Mouse (Mus musculus) left cerebral cortex, adult 9 months (tissue): ENCODE results near the gene Trpc1.

ENCODE experiments used
- DNase-seq, 2 experiments: peaks; one replicate each; pipeline ENCODE4 v3.0.0; 2022; ENCODE audit warnings: low spot score in 2 of 2

The Trpc1 gene

DNA sequence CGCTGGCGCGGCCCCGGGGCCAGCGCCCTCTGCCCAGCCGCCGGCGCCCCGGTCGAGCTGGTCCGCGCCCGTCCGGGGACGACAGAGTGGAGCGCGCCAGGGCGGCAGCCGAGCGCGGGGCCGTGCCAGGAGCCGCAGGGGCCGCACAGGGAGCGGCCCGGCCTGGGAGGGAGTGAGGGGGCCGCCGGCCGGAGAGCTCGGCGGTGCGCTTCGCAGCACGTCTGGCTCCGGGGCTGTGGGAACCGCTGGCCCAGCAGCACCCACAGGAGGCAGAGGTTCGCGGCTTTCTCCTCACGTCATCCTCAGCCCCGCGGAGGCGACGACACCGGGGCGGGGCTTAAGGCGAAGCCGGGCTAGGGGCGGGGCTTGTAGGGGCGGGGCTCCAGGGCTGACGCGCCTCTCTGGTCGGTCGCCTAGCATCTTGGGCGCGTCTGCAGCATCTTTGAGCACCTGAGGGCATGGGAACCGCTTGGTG is at the start of gene Trpc1:
TSS of gene Trpc1 (minus strand) at position 339 of the 475 bp plus-strand sequence.
- peak; percentile 50 to 77 for DNase-seq

DNA sequence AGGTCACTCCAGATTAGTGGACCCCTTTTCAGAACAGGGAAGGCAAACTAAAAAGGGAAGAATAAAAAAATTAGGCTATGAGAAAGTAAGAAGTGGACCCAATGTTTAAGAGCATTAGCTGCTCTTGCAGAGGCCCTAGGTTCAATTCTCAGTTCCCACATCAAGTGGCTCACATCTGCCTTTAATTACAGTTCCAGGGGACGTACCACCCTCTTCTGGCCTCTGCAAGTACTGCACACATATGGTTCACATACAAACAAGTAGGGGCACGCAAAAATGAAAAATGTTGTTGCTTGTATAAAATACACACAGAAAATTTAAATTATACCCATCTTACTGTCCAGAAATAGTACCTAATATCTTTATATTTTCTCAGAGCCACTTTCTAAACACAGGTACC is 46.1 kb upstream of the Trpc1 start:
- DNase-seq: no peak

DNA sequence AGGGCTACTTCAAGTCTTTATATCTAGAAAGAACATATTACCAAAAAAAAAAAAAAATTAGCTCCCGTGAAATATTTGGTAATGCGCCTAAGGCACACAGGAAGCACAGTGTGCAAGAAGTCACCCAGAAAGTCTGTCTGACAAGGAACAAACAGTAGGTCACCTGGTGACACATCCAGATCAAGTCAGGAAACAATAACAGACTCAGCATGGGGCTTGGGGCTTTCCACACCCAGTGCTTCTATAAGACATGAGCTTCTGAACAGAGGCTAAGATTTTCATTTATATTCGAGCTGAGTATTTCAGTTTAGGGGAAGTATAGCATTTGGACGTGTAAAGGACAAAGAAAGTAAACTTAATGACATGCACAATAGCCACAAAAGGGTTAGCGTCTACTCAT is 45.7 kb upstream of the Trpc1 start:
- DNase-seq: no peak

DNA sequence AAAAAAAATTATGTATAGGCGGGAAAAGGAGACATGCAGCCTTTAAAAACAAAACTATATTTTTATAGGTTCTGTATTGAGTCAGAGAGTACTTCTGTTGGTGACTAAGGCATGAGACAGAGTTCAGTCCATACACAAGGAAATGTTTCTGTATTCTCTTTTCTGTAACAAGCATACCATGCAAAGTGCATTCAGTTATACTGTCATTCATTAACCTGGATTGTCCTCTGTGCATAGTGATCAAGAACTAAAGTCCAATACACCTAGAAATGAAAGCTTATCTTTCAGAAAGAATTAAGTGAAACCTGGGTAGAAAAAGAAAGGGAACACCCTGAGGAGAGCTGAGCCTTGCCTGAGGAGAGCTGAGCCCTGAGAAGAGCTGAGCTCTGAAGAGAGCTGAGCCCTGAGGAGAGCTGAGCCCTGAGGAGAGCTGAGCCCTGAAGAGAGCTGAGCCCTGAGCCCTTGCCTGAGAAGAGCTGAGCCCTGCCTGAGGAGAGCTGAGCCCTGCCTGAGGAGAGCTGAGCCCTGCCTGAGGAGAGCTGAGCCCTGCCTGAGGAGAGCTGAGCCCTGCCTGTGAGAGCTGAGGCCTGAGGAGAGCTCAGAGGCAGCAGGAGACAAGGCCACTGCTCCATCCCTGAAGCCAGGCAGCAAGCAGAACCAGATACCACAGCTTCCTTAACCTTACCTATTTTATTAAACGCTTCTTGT is 45.1 kb upstream of the Trpc1 start:
- DNase-seq: no peak

DNA sequence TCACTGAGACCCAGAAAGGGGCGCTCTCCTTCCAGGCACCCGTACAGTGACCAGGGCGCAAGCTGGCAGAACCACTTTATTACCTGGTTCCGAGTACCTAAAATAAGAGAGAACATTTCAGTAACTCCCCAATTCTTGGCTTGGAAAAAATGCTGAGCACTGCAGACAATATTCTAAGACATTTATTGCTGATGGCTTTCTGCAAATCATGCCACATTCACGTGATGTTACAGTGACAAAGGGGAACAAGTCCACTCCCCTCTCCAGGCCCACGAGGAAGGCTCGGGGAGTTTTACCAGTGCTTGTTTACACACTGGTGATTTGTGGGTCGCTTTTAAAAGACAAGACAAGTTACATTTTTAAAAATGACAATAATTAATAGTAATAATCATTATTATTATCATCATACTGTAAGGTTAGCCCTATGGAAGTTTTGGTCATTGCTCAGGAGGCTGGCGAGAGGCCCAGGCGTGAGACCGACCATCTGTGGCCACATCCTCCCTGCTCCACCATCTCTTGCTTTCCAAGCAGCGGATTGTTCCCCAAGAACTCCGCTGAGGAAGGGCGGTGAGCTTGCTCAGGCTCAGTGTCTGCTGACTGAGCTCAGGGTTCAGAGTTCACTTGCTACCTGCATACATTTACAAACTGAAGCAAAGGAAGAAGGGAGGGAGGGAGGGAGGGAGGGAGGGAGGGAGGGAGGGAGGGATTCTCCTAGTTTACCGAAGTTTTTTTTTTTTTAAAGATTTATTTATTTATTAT is 44.0 kb upstream of the Trpc1 start:
- DNase-seq: no peak

DNA sequence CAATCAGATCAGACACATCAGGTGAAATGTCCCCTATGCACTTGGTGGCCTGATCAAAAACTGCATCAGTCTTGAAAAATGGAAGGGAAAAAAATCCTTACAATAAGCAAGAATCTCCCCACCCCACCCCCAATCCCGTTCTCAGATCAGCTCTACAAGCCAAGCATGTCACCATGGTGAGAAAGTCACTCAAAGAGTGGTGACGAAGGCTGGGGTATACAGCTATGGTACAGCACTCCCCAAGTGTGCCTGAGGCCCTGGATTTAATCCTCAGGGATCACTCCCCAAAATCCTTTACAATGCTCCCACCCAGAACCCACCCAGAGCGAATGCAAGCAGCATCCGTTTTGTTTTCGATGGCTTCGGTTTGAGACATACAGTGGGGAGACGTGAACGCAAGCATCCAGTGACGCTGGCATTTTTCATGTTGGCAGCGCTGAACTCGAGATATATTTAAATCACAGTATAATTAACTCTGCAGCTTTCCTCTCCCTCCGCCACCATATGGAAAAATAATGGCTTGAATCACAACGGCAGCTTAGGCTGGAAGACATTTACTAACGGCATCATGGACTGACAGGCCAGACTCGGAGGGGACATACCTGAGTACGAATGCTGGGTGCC is 34.8 kb upstream of the Trpc1 start:
- peak in 1 of 2 experiments; percentile 34 for DNase-seq

DNA sequence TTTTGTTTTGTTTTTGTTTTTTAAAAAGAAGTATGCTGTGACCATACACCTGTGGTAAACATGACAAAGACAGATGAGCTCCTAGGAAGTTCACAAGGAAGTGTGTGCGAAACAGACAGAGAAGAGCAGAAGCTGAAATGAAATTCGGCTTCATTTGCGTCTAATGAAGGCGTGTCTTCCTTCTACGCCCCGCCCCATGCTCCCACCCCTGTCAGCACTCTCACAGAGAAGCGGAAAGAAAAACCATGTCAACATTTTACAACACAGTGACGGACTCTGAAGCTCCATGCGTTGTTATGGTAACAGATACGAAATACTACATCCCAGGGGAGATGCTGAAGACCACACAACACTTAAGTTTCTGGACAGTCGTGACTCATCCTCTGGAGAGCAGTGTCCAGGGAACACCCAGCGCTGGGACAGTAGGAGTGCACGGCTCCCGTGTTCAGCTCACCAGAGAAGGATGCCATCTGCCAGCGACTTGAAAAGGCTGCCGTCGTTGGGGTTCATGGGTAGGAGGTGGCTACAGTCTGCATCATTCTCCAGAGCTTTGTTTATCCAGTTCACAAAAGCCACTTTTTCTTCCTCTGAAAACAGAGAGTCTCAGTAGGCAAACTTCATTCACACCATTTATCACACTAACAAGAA is 33.6 kb upstream of the Trpc1 start:
- peak in 1 of 2 experiments; percentile 24 for DNase-seq

DNA sequence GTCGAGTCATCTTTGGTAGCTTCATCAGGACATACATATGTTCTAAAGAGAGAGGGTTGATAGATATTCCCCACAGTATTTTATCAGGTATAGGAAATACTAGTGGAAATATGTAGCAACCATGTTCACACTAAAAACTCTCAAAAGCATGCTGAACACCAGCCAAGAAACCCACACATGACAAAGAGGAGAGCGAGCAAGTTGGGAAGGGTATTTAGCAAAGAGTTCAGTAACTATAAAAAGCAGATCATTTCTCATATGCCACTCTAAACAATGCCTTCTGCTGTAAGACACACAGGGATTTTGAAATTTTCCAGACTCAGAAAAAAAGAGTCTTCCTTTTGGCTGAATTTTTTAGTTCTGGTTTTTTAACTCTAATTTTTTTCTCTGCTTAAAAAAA is 21.5 kb upstream of the Trpc1 start:
- DNase-seq: no peak

DNA sequence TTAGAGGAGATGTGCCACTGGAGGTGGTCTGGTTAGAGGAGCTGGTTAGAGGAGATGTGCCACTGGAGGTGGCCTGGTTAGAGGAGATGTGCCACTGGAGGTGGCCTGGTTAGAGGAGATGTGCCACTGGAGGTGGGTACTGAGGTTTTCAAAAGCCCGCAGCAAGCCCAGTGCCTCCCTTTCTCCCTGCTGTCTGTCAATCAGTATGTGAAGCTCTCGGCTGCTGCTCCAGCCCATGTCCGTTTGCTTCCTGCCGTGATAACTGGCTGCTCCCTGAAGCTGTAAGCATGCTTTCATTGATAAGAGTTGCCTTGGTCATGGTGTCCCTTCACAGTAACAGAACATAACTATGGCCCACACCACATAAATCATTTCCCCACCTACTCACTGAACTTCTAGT is 13.0 kb upstream of the Trpc1 start:
- DNase-seq: no peak

DNA sequence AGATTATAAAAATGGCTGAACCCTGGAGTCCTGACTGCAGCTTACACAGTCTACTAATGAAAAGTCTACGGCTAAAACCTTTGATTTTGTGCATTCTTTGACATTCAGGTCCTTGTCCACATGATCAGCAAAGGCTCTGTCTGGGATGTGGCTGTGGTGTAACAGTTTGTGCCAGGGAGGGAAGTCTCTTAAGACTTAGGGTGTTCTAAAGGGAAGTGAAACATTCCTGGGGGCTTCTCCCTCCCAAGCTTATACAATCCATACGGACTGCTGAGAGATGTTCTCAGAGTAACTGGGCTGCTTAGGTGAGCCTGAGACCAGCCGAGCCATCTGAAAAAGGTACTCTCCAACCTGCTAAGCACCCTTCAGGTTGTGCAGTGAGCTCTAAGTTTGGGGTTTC is 12.1 kb upstream of the Trpc1 start:
- no peak for DNase-seq

DNA sequence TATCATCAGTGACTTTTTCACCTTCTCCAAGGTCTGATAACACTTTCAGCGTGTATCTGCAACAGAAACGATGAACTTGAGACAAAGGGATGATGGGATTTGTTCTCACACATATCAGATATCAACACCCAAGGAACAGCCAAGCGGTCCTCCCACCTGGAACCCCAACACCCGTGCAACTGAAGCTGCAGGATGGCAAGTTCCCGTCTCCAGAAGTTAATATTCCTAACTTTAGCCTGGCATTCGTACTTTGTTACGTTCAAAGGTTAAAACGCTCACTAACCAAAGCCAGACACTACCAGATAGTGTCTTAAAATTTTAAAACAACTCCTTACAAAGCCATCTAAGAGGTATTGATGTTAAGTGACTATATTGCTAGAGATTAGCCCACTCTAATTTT is 11.2 kb upstream of the Trpc1 start:
- no peak for DNase-seq

DNA sequence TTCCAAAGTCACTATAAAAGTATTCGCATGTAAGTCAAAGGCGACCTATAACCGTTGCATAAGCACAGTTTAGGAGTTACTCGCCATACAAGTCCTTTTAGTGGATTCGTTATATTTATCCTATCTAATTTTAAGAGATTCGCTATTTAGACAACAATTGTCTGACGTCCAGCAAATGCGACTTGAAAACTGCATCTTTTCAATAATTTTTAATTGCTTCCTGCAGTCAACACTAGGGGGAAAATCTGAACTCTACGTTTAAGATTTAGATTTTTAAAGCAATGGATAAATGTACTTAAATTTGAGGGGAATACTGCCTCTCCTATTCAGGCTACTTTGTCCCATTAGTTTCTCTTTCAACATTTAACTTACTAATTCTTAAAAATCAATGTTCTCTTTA is 571 bp upstream of the Trpc1 start:
- no peak for DNase-seq

DNA sequence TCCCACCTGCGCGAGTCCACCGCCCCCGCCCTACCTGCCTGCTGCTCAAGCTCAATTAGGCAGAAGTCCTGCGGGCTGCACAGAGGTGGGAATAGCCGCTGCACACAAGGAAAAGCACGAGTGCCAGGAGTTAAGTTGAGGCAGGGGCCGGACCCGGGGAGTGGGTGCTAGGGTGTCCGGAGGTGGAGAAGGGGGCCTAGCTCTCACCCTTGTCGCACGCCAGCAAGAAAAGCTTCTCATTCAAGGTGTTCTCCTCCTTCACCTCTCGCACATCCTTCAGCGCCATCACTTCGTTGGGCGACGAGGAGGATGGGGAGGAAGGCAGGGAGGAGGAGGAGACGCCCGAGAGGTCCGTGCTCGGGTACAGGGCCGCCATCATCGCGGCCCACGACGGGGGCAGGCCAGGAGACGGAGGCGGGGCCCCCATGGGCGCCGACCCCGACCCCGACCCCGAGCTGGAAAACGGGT is 680 bp downstream of the Trpc1 start:
- peak in 1 of 2 experiments; percentile 11 for DNase-seq

DNA sequence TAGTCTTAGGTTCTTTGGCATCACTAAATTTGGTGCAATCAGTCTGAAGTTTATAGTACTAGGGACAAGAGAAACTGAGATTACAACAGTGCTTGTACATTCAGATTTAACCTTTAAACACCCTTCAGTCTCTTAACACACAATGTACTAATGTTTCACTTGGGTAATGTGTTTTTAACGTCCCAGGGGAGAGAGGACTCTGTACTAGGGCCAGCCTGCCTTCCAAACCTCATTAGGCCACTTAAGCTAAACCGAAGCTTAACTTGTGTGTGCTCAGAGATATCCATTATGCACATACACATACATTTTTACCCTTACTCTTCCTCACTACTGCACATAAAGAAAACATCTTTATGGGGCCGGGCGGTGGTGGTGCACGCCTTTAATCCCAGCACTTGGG is 2.9 kb downstream of the Trpc1 start:
- DNase-seq: no peak

DNA sequence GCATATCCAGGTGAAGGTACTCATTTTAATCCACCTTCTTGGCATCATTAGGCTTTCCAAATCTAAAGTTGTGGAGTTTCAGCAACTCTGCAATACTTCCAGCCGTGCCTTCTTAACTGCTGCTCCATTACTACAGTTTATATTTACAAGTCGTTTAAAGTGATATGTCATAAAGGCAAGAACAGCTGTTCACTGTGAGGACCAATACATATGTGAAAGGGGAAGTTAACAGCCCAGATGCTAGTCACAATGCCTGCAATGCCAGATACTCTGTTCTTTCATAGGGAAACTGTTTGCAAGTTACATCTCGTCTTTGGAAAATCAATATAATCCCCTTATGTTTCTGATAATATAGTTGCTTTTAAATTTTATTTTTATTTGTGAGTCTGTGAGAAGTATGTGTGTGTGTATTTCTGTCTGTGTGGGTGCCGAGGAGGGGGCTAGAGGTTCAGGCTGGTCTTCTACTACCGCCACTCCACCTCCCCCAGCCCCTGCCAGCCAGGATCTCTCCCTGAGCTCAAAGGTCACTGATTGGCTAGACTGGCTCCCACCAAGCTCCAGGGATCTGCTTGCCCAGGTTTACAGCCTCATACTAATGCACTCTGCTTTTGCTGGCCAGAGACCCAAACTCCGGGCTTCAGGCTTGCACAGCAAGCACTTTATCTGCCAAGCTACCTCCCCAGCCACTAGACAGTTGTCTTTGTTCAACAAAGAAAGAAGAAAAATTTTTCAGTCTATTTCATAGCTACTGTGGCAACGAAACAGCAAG is 5.1 kb downstream of the Trpc1 start:
- DNase-seq: no peak

DNA sequence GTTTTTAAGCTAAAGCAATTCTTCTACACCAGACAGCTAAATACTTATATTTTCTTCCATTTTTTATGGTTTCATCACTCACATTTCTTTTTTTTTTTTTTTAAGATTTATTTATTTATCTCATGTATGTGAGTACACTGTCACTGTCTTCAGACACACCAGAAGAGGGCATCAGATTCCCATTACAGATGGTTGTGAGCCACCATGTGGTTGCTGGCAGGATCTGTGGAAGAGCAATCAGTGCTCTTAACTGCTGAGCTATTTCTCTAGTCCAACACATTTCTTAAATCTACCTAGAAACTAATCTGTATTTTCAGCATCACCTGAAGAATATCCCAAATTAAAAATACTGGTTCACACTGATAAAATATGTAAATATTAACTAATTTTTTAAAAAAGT is 13.9 kb downstream of the Trpc1 start:
- no peak for DNase-seq

DNA sequence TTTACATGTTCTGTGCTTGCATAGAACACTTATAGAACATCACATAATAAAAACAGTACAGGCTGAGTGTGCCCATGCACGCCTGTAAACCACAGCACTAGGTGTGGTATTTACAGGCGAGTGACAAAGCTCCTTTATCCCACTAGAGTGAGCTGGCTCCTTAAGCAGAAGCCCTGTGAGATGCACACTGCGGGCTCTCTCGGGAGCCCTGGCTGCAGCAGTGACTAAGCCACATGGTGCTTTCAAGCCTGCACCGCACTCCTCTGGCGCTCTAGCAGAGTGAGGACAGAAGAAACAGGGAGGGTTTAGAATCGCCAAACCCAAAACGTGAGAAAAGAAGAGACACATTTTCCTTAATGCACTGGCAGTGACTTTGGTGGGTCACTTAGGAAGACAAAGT is 37.6 kb downstream of the Trpc1 start:
- no peak for DNase-seq

DNA sequence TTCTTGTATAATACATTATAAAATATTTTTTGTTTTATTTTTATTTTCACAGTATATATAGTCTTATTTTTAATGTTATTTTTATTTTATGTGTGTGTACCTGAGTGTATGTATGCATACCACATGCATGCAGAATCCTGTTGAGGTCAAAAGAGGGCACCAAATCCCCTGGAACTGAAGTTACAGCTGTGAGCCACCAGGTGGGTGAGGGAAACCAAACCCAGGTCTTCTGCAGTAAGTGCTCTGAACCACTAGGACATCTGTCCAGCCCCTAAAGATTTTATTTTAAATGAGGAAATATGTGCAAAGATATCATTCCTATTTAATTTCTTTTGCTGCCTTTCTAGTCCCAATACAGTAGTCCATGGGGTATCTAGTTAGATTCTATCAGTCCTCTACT is 41.2 kb downstream of the Trpc1 start:
- no peak for DNase-seq

DNA sequence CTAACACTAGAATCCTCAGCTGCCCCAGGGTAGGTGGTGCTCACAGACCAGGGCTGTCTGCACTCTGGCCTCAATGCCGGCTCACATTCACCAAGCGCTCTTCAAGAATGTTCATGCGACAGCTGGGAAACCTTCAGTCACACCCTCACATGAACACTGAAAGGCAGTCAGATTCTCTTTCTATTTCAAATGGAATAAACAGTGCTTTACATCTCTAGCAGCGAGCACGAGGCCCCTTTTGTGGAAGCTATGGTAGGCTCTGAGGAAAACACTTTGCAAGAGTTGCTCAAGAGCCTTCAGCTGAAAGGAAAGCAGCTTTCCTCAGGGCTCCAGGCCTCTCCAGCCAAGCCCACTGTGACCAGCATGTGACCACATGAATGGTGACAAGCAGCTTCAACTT is 44.8 kb downstream of the Trpc1 start:
- no peak for DNase-seq

DNA sequence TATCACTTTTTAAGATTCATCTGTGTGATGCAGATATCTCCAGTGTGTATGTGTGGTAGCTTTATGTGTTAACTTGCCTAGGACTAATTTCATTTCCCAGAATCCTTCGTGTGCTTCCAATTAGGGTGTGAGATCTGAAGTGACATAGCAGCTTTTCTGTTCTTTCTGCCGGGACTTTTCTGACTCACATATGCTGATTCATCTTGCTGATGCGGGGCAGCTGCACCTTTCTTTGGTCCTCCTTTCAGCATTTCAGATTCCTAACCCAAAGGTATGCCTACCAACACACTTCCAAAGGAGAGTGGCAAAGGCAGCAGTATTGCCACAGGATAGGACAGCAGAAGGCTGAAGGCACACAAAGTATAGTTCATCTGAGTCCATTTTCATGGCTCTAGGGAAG is 46.1 kb downstream of the Trpc1 start:
- peak in 1 of 2 experiments; percentile 12 for DNase-seq

DNA sequence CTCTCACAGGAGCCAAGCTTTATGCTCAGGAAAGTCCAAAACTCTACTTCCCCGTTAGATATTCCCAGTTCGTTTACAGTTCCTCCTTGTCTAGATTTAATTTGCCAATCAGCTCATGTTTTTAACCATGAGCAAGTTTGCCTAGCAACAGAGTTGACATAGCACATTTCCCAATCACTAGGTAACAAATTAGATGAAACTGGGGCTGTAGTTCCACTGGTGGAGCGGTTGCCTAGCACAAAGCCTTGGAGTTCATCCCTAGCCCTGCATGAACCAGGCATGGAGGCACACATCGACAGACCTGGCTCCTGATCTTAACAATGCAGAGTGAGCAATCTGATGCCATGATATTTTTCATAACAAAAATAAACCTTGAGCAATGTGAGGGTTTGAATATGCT is 50.9 kb downstream of the Trpc1 start:
- DNase-seq: no peak
